Mouse (Mus musculus) bone marrow macrophage, adult 2 months (primary cell): ENCODE measurements at regions not wholly inside any gene's neighbourhood (a gene's known extent, or its start where the extent isn't known, plus 50 kb on each side); places are given as distances from the start of the nearest gene placed in this dataset.

ENCODE experiments used
- H3K27ac ChIP-seq: 2 replicates; pipeline ENCODE4 v1.5.1; 2012; ENCODE audit warnings: low read depth, low read length; ENCODE audit not compliant: insufficient read depth
- H3K4me1 ChIP-seq: 2 replicates; pipeline ENCODE4 v1.6.1; 2012; ENCODE audit warnings: low read length; ENCODE audit not compliant: control insufficient read depth, insufficient read depth
- H3K4me3 ChIP-seq: 2 replicates; pipeline ENCODE4 v1.5.1; 2012; ENCODE audit warnings: mild to moderate bottlenecking, low read length, moderate library complexity; ENCODE audit not compliant: insufficient read depth
- CTCF ChIP-seq: IDR thresholded peaks from 2 replicates; pipeline ENCODE4 v1.5.1; 2012; ENCODE audit warnings: low read depth, mild to moderate bottlenecking, low read length, moderate library complexity
- POLR2A ChIP-seq: IDR thresholded peaks from 2 replicates; pipeline ENCODE4 v1.6.1; 2012; ENCODE audit warnings: mild to moderate bottlenecking, low read depth, low read length, borderline replicate concordance

DNA sequence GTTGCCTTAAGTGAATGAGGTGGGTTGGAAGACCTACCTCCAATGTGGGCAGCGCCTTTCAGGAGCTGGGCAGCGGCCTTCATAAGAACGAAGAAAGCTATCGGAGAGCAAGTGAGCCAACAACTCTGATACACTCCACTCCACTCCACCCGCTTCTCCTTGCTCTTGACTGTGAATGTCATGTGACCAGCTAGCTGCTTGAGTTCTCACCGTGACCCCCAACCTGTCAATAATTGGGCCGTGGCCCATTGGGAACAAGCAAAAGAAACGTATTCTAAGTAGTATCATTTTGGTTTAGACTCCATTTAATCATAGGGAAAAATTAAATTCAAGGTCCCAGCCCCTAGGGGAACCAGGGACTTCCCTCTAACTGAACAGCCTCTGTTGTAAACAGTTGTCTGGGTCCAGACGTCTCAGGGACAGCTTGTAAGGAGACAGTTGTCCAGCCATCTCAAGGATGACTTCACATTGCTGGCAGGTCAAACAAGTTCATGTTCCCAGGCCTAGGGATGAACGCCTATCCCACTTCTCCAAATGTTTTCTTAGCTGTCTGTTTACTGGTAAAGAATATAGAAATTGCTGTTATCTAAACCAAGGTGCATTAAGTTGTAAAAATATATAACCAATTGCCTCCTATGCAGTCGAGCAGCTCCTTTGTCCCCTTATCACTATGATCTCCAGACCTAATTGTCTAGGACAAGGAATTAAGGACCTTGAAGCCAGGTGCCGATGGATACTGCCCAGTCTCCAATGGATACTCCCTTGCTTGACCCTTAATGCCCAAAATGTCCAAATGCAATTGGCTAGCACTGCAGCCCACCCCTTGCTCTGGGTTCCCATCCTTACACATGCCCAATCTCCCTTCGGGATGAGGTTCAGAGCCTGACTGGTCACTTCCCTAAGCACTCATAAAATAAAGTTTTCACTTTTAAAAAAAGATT, 67.1 kb upstream of the Cpm start:
- no peak overlapping the region for H3K4me3 ChIP-seq
- H3K27ac ChIP-seq = no peak overlapping the region
- TF ChIP-seq CTCF = no peak
- no peak for TF ChIP-seq POLR2A
- H3K4me1 ChIP-seq = no peaks in the 10 kb centered on the region

DNA sequence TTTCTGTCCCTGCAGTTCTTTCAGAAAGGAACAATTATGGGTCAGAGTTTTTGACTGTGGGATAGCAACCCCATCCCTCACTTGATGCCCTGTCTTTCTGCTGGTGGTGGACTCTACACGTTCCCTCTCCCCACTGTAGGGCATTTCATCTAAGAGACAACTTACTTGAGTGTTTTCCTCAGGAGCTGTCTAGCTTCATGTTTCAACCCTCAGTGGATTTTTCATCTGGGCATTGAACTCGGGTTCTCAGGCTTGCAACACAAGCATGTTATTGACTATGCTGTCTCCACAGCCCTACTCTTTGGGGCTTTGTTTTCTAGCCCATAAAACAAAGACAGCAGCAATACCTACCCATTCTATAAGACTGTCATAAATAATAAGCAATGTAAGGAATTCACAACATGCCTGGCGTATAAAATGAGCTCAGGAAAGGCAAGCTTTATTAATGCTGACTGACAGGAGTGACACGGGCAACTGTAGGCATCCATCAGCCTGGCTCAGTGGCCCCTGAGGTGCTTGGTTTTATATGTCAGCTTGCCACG, 68.0 kb upstream of the Cpm start:
- Histone ChIP-seq H3K27ac (no peak overlapping the region), H3K4me3 (no peak overlapping the region), H3K4me1 (no peaks in the 10 kb centered on the region)
- no peak for TF ChIP-seq POLR2A
- no peak for TF ChIP-seq CTCF

DNA sequence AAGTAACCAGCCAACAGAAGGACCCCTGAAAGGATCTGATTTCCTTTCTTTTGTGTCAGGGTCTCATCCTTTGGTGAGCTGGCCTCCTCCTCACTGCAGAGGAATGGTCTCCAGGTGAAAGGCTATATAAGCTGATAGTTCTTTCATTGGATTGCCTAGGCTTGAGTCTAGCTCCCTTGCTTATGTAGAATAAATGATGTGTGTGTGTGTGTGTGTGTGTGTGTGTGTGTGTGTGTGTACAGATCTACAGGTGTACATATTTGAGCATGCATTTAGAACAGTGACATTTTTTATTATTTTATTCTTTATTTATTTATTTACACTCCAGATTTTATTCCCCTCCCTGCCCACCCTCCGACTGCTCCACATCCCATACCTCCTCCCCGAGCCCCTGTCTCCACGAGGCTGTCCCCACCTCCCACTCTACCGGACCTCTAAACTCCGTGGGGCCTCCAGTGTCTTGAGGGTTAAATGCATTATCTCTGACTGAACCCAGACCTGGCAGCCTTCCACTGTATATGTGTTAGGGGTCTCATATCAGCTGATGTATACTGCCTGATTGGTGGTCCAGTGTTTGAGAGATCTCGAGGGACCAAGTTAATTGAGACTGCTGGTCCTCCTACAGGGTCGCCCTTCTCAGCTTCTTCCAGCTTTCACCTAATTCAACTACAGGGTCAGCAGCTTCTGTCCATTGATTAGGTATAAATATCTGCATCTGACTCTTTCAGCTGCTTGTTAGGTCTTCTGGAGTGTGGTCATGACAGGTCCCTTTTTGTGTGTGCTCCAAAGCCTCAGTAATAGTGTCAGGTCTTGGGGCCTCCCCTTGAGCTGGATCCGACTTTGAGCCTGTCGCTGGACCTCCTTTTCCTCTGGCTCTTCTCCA, 68.7 kb upstream of the Cpm start:
- Histone ChIP-seq H3K4me3 (no peak overlapping the region), H3K27ac (no peak overlapping the region)
- no peak for TF ChIP-seq POLR2A
- no peak for TF ChIP-seq CTCF

DNA sequence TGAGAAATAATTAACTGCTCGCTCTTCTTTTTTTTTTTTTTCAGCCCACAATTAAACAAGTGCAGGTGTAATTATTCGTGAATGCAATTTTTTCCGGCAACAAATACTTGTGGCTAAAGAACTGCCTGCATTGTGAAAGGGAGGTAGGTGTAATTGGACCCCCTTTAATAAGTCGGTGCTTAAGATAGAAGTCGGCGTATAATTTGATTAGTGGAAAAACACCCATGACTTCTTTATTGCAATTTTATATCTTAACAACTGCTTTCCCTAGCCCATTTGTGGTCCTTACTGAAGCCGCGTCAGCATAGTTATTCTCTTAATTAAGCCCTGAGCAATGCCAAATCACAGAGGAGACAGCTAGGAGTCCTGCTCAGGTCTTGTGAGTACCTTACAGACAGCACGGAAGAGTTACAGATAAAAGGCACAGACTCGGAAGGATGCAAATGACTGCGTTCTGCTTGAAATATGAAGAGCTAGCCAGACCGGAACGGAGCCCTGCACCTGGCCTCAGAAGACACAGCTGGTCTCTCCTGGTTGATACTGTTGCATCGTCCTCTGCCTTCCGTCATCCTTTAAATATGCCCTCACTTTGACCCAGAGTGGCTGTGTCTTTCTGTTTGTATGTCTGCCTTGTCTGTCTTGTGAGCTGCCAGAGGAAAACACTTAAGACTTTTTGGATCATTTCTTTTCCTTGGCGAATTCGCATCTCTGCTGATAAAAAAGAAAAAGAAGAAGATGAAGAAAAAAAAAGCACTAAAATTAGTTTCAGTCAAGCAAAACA, 69.5 kb upstream of the Cpm start:
- H3K4me1 ChIP-seq = no peaks in the 10 kb centered on the region

More for the DNA sequence above, 68.7 kb upstream of the Cpm start:
- no peaks in the 10 kb centered on the region for H3K4me1 ChIP-seq

DNA sequence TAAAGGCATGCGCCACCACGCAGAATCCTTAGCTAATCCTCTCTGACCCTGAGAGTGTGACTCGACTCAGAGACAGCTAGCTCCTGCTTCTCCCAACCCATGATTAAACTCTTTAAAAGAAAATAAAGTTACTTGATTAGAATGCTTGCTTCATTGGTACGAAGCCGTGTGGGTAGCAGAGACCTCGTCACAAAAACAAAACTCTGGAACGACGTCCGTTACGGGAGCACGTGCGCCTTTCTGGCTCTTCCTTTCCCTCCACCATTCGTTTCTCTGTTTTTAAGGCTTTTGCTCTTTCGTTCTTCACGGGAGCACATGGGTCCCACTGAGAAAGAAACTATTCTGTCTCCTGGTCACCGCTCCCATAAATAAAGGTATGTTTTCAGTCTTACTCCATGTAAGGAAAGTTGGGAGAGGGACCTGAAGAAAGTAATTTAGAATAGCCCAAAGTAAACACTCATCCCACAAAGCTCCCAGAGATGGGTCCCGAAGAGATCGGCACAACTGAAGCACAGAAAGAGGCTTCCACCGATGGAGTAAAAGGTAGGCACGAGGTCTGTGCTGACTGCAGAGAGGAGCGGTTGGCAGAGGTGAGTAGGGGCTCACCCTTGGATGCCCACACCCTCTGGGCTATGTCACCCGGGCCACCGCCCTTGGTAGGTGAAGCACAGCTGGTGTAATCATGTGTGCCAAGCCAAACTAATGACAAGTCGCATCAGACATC, 70.2 kb upstream of the Cpm start:
- no peak overlapping the region for H3K27ac ChIP-seq
- H3K4me3 ChIP-seq = no peak overlapping the region
- no peaks in the 10 kb centered on the region for H3K4me1 ChIP-seq
- TF ChIP-seq CTCF (no peak), POLR2A (no peak)

More for the DNA sequence above, 69.5 kb upstream of the Cpm start:
- TF ChIP-seq POLR2A (no peak), CTCF (no peak)
- Histone ChIP-seq H3K4me3 (no peak overlapping the region), H3K27ac (no peak overlapping the region)

DNA sequence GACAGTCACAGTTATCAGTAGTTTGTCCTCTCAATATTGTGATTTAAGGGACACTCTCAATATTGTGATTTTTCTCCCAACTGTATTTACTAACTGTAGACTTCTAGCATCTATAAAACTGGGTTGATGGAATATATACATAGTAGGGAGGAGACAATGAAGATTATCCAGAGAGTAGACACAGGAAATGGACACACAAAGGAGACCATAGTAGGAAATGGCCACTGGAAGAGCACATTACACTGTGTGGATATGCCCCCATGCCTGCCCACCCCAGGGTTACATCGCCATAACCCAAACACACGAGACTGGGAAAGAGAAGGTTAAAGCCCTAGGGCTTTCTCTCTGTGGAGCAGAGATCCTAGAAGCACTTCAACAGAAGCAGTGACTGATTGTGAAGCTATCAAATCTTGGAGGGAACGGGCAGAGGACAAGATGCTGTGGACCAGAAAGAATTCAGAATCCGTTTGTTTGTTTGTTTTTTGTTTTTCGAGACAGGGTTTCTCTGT, 71.0 kb upstream of the Cpm start:
- no peak overlapping the region for H3K27ac ChIP-seq
- no peak overlapping the region for H3K4me3 ChIP-seq
- no peaks in the 10 kb centered on the region for H3K4me1 ChIP-seq
- TF ChIP-seq POLR2A = no peak
- no peak for TF ChIP-seq CTCF

DNA sequence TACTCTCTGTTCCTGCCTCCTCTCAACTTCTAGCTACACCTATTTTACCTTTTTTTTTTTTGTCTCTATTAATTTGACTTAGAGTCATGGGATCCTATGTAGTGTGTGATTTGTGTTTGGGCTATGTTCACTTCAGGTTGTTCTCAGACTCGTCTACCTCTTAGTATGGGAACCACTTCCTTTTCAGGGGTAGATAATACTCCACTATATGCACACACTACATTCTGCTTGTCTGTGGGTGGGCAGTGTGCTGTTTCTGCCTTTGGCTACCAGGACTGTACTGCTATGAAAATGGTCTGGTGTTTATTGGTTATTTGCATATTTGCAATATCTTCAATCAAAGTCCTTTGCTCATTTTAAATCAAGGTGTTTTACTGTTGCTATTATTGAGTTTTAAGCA, 71.6 kb upstream of the Cpm start:
- no peak for TF ChIP-seq POLR2A
- no peak for TF ChIP-seq CTCF
- Histone ChIP-seq H3K27ac (no peak overlapping the region), H3K4me3 (no peak overlapping the region), H3K4me1 (no peaks in the 10 kb centered on the region)

DNA sequence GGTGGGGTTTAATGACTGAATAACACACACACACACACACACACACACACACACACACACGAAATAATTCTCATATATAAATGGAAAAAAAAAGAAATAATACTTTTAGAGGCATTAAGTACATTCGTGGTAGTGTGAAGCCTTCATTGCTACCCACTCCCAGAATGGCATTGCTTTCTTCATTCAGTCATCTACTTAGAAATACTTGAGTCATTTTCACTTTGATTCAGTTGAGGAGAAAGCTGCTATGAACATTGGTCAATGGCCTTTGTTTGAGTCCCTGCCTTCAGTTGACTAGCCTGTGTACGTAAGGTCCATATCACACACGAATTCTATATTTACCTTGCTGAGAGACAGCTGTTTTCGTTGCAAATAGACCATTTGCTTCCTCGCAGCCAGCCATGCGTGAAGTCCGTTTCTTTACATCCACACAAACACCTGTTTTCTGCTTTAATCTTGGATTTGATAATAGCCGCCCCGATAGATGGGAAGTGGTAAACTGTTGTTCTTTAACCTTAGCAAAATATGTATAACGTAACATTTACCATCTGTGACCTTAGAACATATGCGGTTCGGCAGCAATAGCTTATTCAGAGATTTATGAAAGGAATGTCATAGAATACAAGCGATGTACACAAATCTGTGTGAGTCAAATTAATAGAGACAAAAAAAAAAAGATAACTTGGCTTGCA, 72.3 kb upstream of the Cpm start:
- no peak overlapping the region for H3K27ac ChIP-seq
- H3K4me1 ChIP-seq = no peaks in the 10 kb centered on the region
- TF ChIP-seq POLR2A (no peak), CTCF (no peak)
- H3K4me3 ChIP-seq = no peak overlapping the region
